Mouse (Mus musculus) brown adipose tissue, adult 24 weeks (tissue): ENCODE results near the gene Mmp9. TPM values are rescaled to one million over a fixed set of nuclear protein-coding genes. Genes with fewer than 3 reads are reported as not detected.

Experiments used
- H3K27ac ChIP-seq: fragments of 200-500 bp; replicated peaks from 2 replicates; pipeline ENCODE4 v1.5.1; 2012; ENCODE audit warnings: low read depth, mild to moderate bottlenecking, low read length
- H3K4me1 ChIP-seq: fragments of 200-500 bp; 2 replicates; pipeline ENCODE4 v1.6.1; 2012; ENCODE audit warnings: low read length, mixed read lengths; ENCODE audit not compliant: control insufficient read depth, insufficient read depth, insufficient read length
- H3K4me3 ChIP-seq: fragments of 200-500 bp; 2 replicates; pipeline ENCODE4 v1.5.1; 2012; ENCODE audit warnings: low read depth, mild to moderate bottlenecking, low read length, moderate library complexity; ENCODE audit not compliant: insufficient read depth
- polyA plus RNA-seq: library from polyadenylated mRNA; stranded (reverse); fragments of >200 nt; gene quantifications from 2 replicates; pipeline ENCODE4 v1.2.4, GENCODE M21; 2012; ENCODE audit not compliant: missing spikeins, insufficient read depth, insufficient read length

Mmp9 gene
- polyA plus RNA-seq = 5.8 and 6.9 TPM in 2 replicates

GRCm38 (mm10) chr2:164940140-164940830, at the start of gene Mmp9:
TSS of gene Mmp9 (plus strand) at chr2:164940780.
- no peak within 1 kb of the TSS for H3K27ac ChIP-seq
- no peaks in the 10 kb centered on the region; the same call in 1 of the 2 replicates for H3K4me1 ChIP-seq
- no peak within 1 kb of the TSS for H3K4me3 ChIP-seq

DNA sequence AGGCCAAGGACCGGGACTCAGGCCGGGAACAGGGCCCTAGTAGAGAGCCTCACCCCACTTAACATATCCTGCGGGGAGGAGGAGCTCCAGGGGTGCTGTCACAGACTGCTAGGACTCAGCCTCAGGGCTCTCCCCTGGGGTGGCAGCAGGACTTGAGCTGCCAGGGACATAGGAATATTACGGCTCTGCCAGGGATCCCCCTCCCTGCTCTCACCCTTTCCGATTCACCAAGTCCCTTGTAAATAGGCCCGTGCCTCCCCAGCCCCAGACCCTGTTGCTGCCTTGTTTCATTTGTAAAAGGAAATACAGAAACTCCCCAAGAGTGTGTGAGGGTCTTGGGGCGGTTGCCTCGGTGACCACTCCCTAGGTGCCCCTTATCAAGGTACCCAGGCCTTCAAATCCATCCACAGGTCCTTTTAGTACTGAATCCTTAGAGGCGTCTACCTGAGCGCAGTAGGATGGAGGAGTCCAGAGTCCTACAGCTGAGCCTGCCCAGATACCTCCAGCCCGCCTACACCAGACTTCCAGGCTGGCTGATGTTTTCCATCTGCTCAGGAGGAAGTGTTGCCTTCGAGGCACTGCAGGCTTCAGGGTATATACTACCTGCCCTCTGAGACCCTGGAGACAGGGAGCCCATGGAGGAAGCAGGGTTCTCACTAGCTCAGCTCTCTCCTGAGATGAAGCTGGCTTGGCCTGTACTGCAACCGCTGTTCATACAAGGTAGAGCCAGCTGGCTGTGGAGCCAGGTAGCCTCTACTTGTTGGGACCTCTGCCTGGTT, 49.3 kb upstream of the Mmp9 start:
- H3K4me1 ChIP-seq = no peaks in the 10 kb centered on the region
- no peak overlapping the region for H3K27ac ChIP-seq
- H3K4me3 ChIP-seq = no peak overlapping the region

- Histone ChIP-seq H3K4me1 (no peaks in the 10 kb centered on the region), H3K27ac (no peak overlapping the region), H3K4me3 (no peak overlapping the region)
These were observed 48.5 kb upstream of the Mmp9 start for GRCm38 (mm10) chr2:164891908-164892695.

GRCm38 (mm10) chr2:164892696-164893216, 47.8 kb upstream of the Mmp9 start:
- Histone ChIP-seq H3K4me1 (no peaks in the 10 kb centered on the region), H3K27ac (no peak overlapping the region), H3K4me3 (no peak overlapping the region)

DNA sequence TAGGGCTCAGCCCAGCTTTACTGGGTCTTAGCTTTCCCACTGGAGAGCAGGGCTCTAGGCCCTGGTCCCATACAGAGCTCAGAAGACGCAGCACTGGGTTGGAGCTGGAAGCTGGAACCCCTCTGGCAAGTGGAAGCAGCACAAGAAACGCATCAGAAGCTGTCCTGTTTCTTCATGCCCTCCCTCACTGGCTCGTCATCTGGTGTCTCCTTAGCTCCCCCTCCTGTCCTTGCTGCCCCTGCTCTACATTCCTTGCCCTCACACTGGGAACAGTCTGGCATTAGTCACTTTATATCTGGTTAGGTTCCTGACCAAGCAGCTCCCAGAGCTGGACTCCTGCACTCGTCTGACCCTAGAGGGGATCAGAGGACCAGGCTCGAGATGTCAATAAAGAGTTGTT, 46.5 kb upstream of the Mmp9 start:
- Histone ChIP-seq H3K27ac (no peak overlapping the region), H3K4me1 (no peaks in the 10 kb centered on the region), H3K4me3 (no peak overlapping the region)

DNA sequence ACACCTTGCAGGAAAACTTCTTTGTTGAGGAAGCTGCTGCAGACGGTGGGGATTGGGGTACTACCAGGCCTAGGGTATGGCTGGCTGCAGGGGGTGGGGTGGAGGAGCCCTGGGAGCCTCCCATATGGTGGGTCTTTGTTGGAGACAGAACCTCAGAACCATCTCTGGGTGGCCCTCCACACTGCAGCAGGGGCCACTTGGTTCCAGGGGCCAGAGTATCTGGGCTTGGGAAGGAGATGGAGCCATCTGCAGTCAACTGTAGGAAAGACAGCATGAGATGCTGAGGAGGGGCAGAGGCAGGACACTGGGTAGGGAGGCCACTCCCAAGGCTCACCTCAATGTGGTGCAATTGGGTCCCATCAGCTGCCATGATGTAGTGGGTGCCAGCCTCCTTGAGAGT, 45.9 kb upstream of the Mmp9 start:
- no peak overlapping the region for H3K27ac ChIP-seq
- no peak overlapping the region for H3K4me3 ChIP-seq
- no peaks in the 10 kb centered on the region for H3K4me1 ChIP-seq

DNA sequence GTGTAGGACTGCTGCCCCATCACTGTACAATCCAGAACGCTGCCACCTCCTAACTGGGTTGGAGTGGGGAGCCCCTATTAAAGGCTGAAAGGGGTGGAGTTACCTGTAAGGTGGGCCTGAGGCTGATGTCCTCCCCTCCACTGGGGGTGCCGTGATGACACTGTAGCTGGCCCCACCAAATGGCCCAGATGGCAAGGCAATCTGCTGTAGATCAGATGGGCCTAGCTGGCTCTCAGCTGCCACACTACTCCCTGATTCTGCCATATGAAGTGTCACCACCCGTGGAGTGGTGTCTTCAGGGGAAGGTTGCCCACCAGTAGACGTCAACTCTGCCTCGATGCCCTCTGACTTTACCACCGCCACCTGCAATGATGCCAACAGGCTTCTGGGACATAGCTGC, 44.7 kb upstream of the Mmp9 start:
- no peak overlapping the region for H3K27ac ChIP-seq
- no peak overlapping the region for H3K4me3 ChIP-seq
- no peaks in the 10 kb centered on the region for H3K4me1 ChIP-seq

GRCm38 (mm10) chr2:164898008-164898407, 42.6 kb upstream of the Mmp9 start:
- no peaks in the 10 kb centered on the region for H3K4me1 ChIP-seq
- no peak overlapping the region for H3K27ac ChIP-seq
- H3K4me3 ChIP-seq = no peak overlapping the region

DNA sequence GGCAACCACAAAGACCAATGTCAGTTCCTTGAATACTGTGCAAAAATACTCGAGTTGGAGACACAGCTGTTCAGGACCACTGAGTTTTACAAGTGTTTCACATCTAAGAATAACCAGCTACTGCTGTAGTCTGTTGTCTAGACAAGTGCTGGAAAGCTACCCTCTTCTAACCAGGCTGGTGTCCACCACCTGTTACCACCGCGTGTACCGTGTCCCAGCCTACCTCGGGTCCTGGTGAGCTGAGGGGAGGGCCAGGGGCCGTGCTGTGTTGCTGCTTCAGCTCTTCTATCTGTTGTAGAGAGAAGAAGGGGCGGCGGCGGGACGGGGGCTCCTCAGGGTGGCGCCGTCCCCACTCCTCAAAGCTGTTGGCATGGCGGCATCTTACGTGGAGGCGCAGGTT, 41.5 kb upstream of the Mmp9 start:
- Histone ChIP-seq H3K27ac (no peak overlapping the region), H3K4me1 (no peaks in the 10 kb centered on the region)

DNA sequence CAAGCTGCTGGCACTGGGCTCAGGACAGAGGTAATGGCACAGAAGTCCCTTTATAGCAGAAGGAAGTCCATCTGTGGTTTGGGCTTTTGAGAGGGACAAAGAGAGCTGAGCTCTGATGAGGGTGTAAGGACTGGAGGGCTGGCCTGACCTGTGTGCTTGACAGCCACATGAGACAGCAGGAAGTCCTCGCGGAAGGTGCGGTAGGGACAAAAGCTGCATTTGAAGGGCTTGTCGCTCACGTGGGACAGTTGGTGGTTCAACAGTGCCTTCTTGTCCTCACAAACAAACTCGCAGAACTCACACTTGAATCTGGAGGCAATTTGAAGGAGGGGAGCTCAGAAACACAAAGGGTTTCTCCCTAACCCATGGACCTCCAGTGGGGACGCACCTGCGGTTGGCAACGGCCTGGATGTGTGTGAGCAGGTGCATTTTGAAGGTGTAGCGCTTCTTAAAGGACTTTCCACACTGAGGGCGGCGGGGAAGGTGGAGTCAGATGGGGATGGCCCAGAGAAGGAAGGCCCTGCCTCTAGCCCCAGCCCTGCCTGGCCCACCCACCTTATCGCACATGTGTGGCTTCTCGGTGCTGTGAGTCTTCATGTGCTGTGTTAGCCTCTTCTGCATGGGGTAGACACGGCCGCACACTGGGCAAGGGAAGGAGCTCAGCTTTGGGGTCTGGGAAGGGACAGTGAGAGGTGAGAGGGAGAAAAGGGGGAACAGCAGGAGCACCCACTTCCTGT, 40.7 kb upstream of the Mmp9 start:
- H3K4me1 ChIP-seq = no peaks in the 10 kb centered on the region
- no peak overlapping the region for H3K27ac ChIP-seq
- no peak overlapping the region for H3K4me3 ChIP-seq

More for the DNA sequence above, 41.5 kb upstream of the Mmp9 start:
- no peak overlapping the region for H3K4me3 ChIP-seq

- Histone ChIP-seq H3K4me1 (no peaks in the 10 kb centered on the region), H3K27ac (no peak overlapping the region)
These were observed 39.2 kb upstream of the Mmp9 start for GRCm38 (mm10) chr2:164901380-164901779.

GRCm38 (mm10) chr2:164903496-164903895, 37.1 kb upstream of the Mmp9 start:
- Histone ChIP-seq H3K4me1 (no peaks in the 10 kb centered on the region), H3K27ac (no peak overlapping the region), H3K4me3 (no peak overlapping the region)

More at GRCm38 (mm10) chr2:164901380-164901779, 39.2 kb upstream of the Mmp9 start:
- no peak overlapping the region for H3K4me3 ChIP-seq

DNA sequence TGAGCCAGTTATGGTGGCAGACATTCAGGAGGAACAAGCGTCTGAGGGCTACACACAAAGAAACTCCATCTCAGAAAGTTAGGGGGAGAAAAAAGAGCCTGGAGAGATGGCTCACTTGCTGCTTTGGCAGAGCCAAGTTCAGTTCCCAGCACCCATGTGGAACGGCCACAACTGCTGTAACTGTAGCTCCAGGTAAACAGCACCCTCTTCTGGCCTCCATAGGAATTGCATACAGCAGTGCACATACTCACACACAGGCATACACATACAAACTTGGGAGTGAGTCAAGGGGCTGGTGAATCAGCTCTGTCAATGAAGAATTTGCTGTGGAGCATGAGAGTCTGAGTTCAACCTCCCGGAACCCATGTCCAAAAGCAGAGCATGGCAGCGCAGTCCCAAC, 34.5 kb upstream of the Mmp9 start:
- Histone ChIP-seq H3K27ac (no peak overlapping the region), H3K4me3 (no peak overlapping the region), H3K4me1 (peaks cover 8% of the 10 kb centered on the region)

DNA sequence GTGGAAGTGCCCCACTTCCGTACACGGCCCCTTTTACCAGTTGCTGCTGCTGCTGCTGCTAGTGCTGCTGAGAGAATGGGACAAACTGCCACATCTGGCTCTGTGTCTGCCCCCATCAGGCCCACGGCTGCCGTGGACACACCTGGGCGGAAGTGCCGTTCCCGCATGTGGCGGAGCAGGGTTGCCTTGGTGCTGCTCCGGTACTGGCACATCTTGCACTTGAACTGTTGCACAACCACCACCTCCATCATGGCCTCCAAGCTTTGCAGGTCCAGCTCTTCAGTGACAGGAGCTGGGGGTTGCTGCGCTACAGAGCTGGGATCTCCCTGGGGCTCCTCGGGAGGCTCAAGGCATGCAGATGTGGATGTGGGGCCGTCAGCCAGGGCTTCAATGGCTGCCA, 33.1 kb upstream of the Mmp9 start:
- Histone ChIP-seq H3K4me1 (peaks cover 12% of the 10 kb centered on the region), H3K27ac (no peak overlapping the region), H3K4me3 (no peak overlapping the region)
